Mouse (Mus musculus): ENCODE data around the gene Map2k1. TPM values are rescaled to one million over a fixed set of nuclear protein-coding genes. Genes with fewer than 3 reads are reported as not detected.

The Map2k1 gene
- polyA plus RNA-seq, 1 experiment from 2014 or later, result 82.8 TPM

- 52% methylated on average over 2 of the region's 2 CpGs for WGBS
- Histone ChIP-seq H3K9me3 (no peaks in the 10 kb centered on the region), H3K4me1 (peaks cover 14% of the 10 kb centered on the region), H3K9ac (no peak overlapping the region), H3K27ac (no peak overlapping the region), H3K27me3 (no peaks in the 10 kb centered on the region), H3K36me3 (no peaks in the 10 kb centered on the region), H3K4me2 (no peak overlapping the region), H3K4me3 (no peak overlapping the region)
- ATAC-seq (ENCODE audit: insufficient number of reproducible peaks, insufficient read depth, low FRiP score, low TSS enrichment, low read depth), result no peak
These were observed 31.3 kb downstream of the Map2k1 start for GRCm38 (mm10) chr9:64222098-64222497.

- H3K4me3 ChIP-seq, result no peak overlapping the region
- H3K4me2 ChIP-seq, result no peak overlapping the region
- no peaks in the 10 kb centered on the region for H3K36me3 ChIP-seq
- ATAC-seq (ENCODE audit: insufficient number of reproducible peaks, insufficient read depth, low FRiP score, low TSS enrichment, low read depth), result no peak
- no peak overlapping the region for H3K9ac ChIP-seq
- 79% methylated on average over 4 of the region's 4 CpGs for WGBS
- peaks cover 14% of the 10 kb centered on the region for H3K4me1 ChIP-seq
- no peaks in the 10 kb centered on the region for H3K27me3 ChIP-seq
- no peak overlapping the region for H3K27ac ChIP-seq
- no peaks in the 10 kb centered on the region for H3K9me3 ChIP-seq
These were observed 32.0 kb downstream of the Map2k1 start for GRCm38 (mm10) chr9:64221480-64221879.

- Histone ChIP-seq H3K4me3 (no peak overlapping the region), H3K9ac (no peak overlapping the region), H3K4me2 (no peak overlapping the region), H3K9me3 (no peaks in the 10 kb centered on the region), H3K4me1 (peaks cover 14% of the 10 kb centered on the region), H3K36me3 (no peaks in the 10 kb centered on the region), H3K27me3 (no peaks in the 10 kb centered on the region), H3K27ac (no peak overlapping the region)
- 73% methylated on average over 1 of the region's 1 CpGs for WGBS
- no peak for ATAC-seq (ENCODE audit: insufficient number of reproducible peaks, insufficient read depth, low FRiP score, low TSS enrichment, low read depth)
These were observed 32.8 kb downstream of the Map2k1 start for GRCm38 (mm10) chr9:64220603-64221002.

- 59% methylated on average over 10 of the region's 10 CpGs for WGBS
- Histone ChIP-seq H3K27ac (peak overlapping the region; percentile 51; the same call in 1 of the 2 replicates), H3K4me2 (peak overlapping the region; percentile 14; the same call in 1 of the 2 replicates)
These were observed 33.5 kb downstream of the Map2k1 start for GRCm38 (mm10) chr9:64219772-64220420.

GRCm38 (mm10) chr9:64219305-64219704, 34.1 kb downstream of the Map2k1 start:
- no peaks in the 10 kb centered on the region for H3K27me3 ChIP-seq
- no peak overlapping the region for H3K9ac ChIP-seq
- no peaks in the 10 kb centered on the region for H3K9me3 ChIP-seq
- H3K4me2 ChIP-seq, result no peak overlapping the region; the same call in 1 of the 2 replicates
- H3K27ac ChIP-seq, result 0 out of 2 replicates have a peak overlapping the region, but pooled peaks have one; percentile 51
- peaks cover 2% of the 10 kb centered on the region; the same call in 1 of the 2 replicates for H3K36me3 ChIP-seq
- peaks cover 14% of the 10 kb centered on the region for H3K4me1 ChIP-seq
- 36% methylated on average over 1 of the region's 1 CpGs for WGBS
- no peak for ATAC-seq (ENCODE audit: insufficient number of reproducible peaks, insufficient read depth, low FRiP score, low TSS enrichment, low read depth)
- H3K4me3 ChIP-seq, result no peak overlapping the region

More at GRCm38 (mm10) chr9:64219772-64220420, 33.5 kb downstream of the Map2k1 start:
- Histone ChIP-seq H3K4me3 (no peak overlapping the region), H3K36me3 (no peaks in the 10 kb centered on the region), H3K27me3 (no peaks in the 10 kb centered on the region), H3K9ac (no peak overlapping the region), H3K9me3 (no peaks in the 10 kb centered on the region), H3K4me1 (peaks cover 14% of the 10 kb centered on the region)
- no peak for ATAC-seq (ENCODE audit: insufficient number of reproducible peaks, insufficient read depth, low FRiP score, low TSS enrichment, low read depth)

GRCm38 (mm10) chr9:64217887-64218286, 35.5 kb downstream of the Map2k1 start:
- Histone ChIP-seq H3K4me2 (no peak overlapping the region), H3K27me3 (no peaks in the 10 kb centered on the region), H3K4me1 (peaks cover 14% of the 10 kb centered on the region), H3K36me3 (peaks cover 3% of the 10 kb centered on the region; the same call in 1 of the 2 replicates), H3K27ac (no peak overlapping the region), H3K9ac (no peak overlapping the region), H3K4me3 (no peak overlapping the region), H3K9me3 (no peaks in the 10 kb centered on the region)
- ATAC-seq (ENCODE audit: insufficient number of reproducible peaks, insufficient read depth, low FRiP score, low TSS enrichment, low read depth), result no peak

GRCm38 (mm10) chr9:64216641-64217040, 36.8 kb downstream of the Map2k1 start:
- Histone ChIP-seq H3K9me3 (no peaks in the 10 kb centered on the region), H3K4me3 (no peak overlapping the region), H3K27me3 (no peaks in the 10 kb centered on the region), H3K27ac (no peak overlapping the region), H3K36me3 (peaks cover 13% of the 10 kb centered on the region), H3K4me2 (no peak overlapping the region), H3K4me1 (peaks cover 14% of the 10 kb centered on the region), H3K9ac (no peak overlapping the region)
- ATAC-seq (ENCODE audit: insufficient number of reproducible peaks, insufficient read depth, low FRiP score, low TSS enrichment, low read depth), result no peak
- 93% methylated on average over 2 of the region's 2 CpGs for WGBS

GRCm38 (mm10) chr9:64216090-64216489, 37.3 kb downstream of the Map2k1 start:
- no peak overlapping the region for H3K9ac ChIP-seq
- peaks cover 14% of the 10 kb centered on the region for H3K4me1 ChIP-seq
- no peak for ATAC-seq (ENCODE audit: insufficient number of reproducible peaks, insufficient read depth, low FRiP score, low TSS enrichment, low read depth)
- H3K4me3 ChIP-seq, result no peak overlapping the region
- 65% methylated on average over 4 of the region's 4 CpGs for WGBS
- H3K27me3 ChIP-seq, result no peaks in the 10 kb centered on the region
- H3K36me3 ChIP-seq, result peaks cover 19% of the 10 kb centered on the region
- no peak overlapping the region for H3K27ac ChIP-seq
- H3K4me2 ChIP-seq, result no peak overlapping the region
- H3K9me3 ChIP-seq, result no peaks in the 10 kb centered on the region

- Histone ChIP-seq H3K27me3 (no peaks in the 10 kb centered on the region), H3K4me2 (no peak overlapping the region), H3K36me3 (peaks cover 33% of the 10 kb centered on the region), H3K9me3 (no peaks in the 10 kb centered on the region), H3K4me3 (no peak overlapping the region), H3K27ac (no peak overlapping the region), H3K4me1 (peaks cover 6% of the 10 kb centered on the region), H3K9ac (no peak overlapping the region)
- ATAC-seq (ENCODE audit: insufficient number of reproducible peaks, insufficient read depth, low FRiP score, low TSS enrichment, low read depth), result no peak
- 88% methylated on average over 17 of the region's 17 CpGs for WGBS
These were observed 39.0 kb downstream of the Map2k1 start for GRCm38 (mm10) chr9:64214452-64214851.

- peaks cover 14% of the 10 kb centered on the region for H3K4me1 ChIP-seq
- no peaks in the 10 kb centered on the region for H3K27me3 ChIP-seq
- ATAC-seq (ENCODE audit: insufficient number of reproducible peaks, insufficient read depth, low FRiP score, low TSS enrichment, low read depth), result no peak
- 78% methylated on average over 3 of the region's 3 CpGs for WGBS
- no peaks in the 10 kb centered on the region for H3K9me3 ChIP-seq
- H3K27ac ChIP-seq, result peak overlapping the region; percentile 39; the same call in 1 of the 2 replicates
- H3K36me3 ChIP-seq, result peaks cover 69% of the 10 kb centered on the region
- H3K4me3 ChIP-seq, result no peak overlapping the region
- H3K9ac ChIP-seq, result no peak overlapping the region
- H3K4me2 ChIP-seq, result no peak overlapping the region
These were observed 45.8 kb downstream of the Map2k1 start for GRCm38 (mm10) chr9:64207509-64208084.

GRCm38 (mm10) chr9:64202866-64203265, 50.6 kb downstream of the Map2k1 start:
- H3K9ac ChIP-seq, result no peak overlapping the region
- H3K4me3 ChIP-seq, result no peak overlapping the region
- no peaks in the 10 kb centered on the region for H3K27me3 ChIP-seq
- no peak overlapping the region for H3K4me2 ChIP-seq
- H3K36me3 ChIP-seq, result peaks cover 65% of the 10 kb centered on the region
- no peak overlapping the region for H3K27ac ChIP-seq
- H3K4me1 ChIP-seq, result peaks cover 13% of the 10 kb centered on the region
- no peak for ATAC-seq (ENCODE audit: insufficient number of reproducible peaks, insufficient read depth, low FRiP score, low TSS enrichment, low read depth)
- no peaks in the 10 kb centered on the region for H3K9me3 ChIP-seq

GRCm38 (mm10) chr9:64202331-64202730, 51.1 kb downstream of the Map2k1 start:
- Histone ChIP-seq H3K36me3 (peaks cover 70% of the 10 kb centered on the region), H3K27me3 (no peaks in the 10 kb centered on the region), H3K9me3 (no peaks in the 10 kb centered on the region), H3K4me3 (no peak overlapping the region), H3K4me2 (no peak overlapping the region), H3K9ac (no peak overlapping the region), H3K4me1 (peaks cover 10% of the 10 kb centered on the region), H3K27ac (no peak overlapping the region)
- no peak for ATAC-seq (ENCODE audit: insufficient number of reproducible peaks, insufficient read depth, low FRiP score, low TSS enrichment, low read depth)
